Mouse (Mus musculus): Measurements from ENCODE around the gene Nell2.
"Not testable (repeated sequence)": the region's sequence is repeated elsewhere in the genome, so short reads cannot be mapped to it uniquely, and the experiment has no call there.

Gene Nell2

DNA sequence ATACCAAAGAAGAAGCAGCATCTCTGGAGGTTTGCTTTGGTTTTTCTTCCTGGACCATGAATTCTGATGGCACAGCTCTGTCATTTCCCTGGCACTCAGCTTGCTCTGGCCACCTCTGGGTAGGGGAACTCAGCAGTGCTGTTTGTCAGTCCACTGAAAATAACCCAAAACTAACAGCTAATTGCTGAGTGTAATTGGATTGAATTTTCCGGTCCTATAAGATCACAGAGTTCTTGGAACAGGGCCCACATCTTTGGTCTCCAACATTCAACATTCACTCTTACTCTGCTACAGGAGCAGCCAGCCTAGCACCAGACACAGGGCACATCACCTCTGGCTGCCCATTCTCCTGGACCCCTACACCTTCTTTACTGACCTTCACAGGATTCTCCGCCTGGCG, 287.2 kb downstream of the Nell2 start:
- DNase-seq (ENCODE audit: low read depth, low spot score), result no peak

DNA sequence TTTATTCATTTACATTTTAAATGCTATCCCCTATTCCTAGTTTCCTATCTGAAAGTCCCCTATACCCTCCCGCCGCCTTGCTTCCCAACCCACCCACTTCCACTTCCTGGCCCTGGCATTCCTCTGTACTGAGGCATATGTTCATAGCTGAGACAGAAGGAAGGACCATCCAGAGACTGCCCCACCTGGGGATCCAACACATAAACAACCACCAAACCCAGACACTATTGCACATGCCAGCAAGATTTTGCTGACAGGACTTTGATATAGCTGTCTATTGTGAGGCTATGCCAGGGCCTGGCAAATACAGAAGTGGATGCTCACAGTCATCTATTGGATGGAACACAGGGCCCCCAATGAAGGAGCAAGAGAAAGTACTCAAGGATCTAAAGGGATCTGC, 291.3 kb downstream of the Nell2 start:
- not testable (repeated sequence) for DNase-seq (ENCODE audit: low read depth, low spot score)

- DNase-seq (ENCODE audit: low read depth, low spot score), result no peak
Observed at GRCm38 (mm10) chr15:95236509-95236908, 291.9 kb downstream of the Nell2 start.

DNA sequence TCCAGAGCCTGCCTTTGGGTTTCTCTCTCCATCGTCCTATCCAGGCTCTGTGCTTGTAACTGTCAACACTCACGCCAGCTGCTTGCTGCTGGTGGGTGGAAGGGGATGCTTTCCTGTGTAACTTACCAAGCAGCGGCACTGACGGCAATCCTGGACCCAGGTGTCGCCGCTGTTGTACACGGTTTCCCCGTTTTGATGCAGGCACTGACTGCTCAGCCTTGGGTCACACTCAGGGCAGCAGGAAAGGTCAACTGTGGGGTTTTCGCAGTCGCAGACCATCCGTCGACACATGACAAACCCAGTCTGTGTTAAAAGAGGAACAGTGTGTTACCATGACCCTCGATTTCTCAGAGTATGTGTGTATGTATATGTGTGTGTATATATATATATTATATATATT, 297.2 kb downstream of the Nell2 start:
- DNase-seq (ENCODE audit: low read depth, low spot score), result no peak

- DNase-seq (ENCODE audit: low read depth, low spot score), result no peak
Observed at GRCm38 (mm10) chr15:95216640-95217365, 311.6 kb downstream of the Nell2 start.

DNA sequence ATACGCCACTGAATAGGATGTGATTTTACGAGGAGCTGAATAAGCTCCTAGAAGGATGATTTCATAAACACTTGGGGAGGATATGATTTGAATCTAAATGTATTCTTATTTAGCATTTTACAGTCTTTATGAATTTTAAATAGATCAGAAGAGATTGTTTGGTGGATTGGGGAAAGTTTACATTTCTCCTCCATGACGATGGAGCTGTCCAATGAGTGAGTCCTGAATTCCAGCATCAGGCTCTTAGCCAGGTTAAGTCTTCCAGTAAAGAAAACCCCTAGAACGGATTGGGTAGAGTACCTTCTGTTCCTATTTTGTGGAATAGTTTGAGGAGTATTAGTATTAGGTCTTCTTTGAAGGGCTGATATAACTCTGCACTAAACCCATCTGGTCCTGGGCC, 317.8 kb downstream of the Nell2 start:
- no peak for DNase-seq (ENCODE audit: low read depth, low spot score)

GRCm38 (mm10) chr15:95209186-95209585, 319.2 kb downstream of the Nell2 start:
- DNase-seq (ENCODE audit: low read depth, low spot score), result no peak

- no peak for DNase-seq (ENCODE audit: low read depth, low spot score)
Observed at GRCm38 (mm10) chr15:95193661-95194280, 334.6 kb downstream of the Nell2 start.

- DNase-seq (ENCODE audit: low read depth, low spot score), result no peak
Observed at GRCm38 (mm10) chr15:95192951-95193350, 335.4 kb downstream of the Nell2 start.

- DNase-seq (ENCODE audit: low read depth, low spot score), result no peak
Observed at GRCm38 (mm10) chr15:95186226-95186625, 342.1 kb downstream of the Nell2 start.

DNA sequence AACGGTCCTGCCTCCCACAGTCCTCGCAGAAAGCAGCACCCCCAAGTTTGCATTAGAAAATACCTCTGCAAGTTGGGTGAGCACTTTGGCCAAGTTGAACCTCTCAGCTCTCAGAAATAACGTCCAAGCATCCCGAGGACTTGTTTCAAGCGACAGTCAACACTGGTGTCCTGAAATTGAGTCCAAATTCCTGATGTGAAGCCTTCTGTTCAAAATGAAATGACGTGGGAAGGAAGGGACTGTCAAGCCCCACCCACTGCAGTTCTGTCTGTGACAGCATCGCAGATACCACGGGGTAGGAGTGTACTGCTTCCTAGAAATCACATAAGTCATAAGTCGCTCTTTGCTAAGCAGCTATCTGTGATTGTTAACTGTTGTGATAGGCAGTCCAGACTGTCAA, 342.9 kb downstream of the Nell2 start:
- DNase-seq (ENCODE audit: low read depth, low spot score), result no peak

GRCm38 (mm10) chr15:95183450-95183849, 344.9 kb downstream of the Nell2 start:
- no peak for DNase-seq (ENCODE audit: low read depth, low spot score)

GRCm38 (mm10) chr15:95156828-95157227, 371.5 kb downstream of the Nell2 start:
- peak; percentile 27 for DNase-seq (ENCODE audit: low read depth, low spot score)

DNA sequence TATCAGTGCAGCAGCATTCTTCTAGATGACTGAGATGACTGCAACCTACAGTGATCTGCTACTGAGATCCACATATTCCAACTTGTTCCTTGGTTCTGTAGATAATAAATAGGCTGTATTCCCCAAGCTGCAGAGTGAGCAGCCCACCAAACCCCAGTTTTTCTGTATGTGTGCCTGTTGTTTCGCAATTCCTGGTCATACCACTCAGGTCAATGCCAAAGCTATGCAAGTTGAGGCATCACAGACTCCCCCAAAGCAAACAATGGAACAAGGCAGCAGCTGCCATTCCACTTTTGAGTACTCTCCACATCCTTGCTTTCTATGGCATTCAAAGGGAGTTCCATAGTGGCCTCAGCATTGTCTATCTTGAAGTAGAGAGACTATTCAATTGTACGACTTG, 383.2 kb downstream of the Nell2 start:
- no peak for DNase-seq (ENCODE audit: low read depth, low spot score)

GRCm38 (mm10) chr15:95144131-95144530, 384.2 kb downstream of the Nell2 start:
- no peak for DNase-seq (ENCODE audit: low read depth, low spot score)

GRCm38 (mm10) chr15:95138709-95139409, 389.5 kb downstream of the Nell2 start:
- no peak for DNase-seq (ENCODE audit: low read depth, low spot score)

- no peak for DNase-seq (ENCODE audit: low read depth, low spot score)
Observed at GRCm38 (mm10) chr15:95137018-95137810, 391.1 kb downstream of the Nell2 start.

DNA sequence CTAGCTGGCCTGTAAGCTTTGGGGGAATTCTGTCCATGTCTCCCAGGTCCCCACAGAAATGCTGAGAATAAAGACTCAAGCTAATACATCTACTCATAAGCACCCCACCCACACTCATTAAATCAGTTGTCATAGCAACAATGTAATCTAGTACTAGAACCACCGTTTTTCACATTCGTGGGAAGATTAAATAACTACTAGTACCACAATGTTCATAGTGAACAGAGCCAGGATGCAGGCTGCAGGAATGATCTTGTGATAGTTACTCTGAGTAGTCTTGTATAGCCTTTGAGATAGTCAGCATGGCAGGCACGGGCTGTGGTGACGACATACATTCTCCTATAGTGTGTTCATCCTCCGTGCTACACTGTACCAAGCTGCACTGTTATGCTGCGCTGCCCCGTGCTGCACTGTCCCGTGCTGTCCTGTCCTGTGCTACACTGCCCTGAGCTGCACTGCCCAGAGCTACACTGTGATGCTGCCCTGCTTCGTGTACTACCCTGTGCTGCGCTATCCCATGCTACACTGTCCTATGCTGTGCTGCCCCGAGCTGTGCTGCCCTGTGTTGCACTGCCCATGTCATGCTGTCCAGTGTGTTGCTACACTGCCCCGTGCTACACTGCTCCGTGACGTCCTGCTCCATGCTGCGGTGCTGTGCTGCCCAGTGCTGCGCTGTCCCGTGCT, 392.3 kb downstream of the Nell2 start:
- no peak for DNase-seq (ENCODE audit: low read depth, low spot score)

- no peak for DNase-seq (ENCODE audit: low read depth, low spot score)
Observed at GRCm38 (mm10) chr15:95131401-95131800, 397.0 kb downstream of the Nell2 start.

GRCm38 (mm10) chr15:95108626-95109025, 419.7 kb downstream of the Nell2 start:
- no peak for DNase-seq (ENCODE audit: low read depth, low spot score)

DNA sequence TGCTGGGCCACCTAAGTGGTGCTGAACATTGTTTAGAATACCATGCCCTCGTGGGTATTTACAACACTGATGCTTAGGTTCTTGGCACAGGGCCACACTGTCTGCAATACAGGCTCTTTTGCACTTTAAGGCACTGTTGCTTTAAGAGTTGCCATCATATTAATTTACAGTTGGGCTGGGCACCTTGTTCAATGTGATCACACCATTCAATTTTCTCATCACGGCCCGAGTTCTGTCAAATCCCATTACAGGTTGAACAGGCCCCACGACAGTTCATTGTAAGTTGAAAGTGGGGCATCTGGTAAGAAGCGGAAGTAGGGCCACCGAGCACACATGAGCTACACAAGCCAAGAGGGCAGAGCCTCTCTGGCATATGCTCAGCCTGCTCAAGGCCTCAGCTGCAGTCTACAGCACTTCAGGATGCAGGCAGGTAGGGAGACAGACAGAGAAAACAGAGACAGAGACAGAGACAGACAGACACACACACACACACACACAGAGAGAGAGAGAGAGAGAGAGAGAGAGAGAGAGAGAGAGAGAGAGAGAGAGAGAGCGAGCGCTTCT, 421.0 kb downstream of the Nell2 start:
- peak; percentile 14 for DNase-seq (ENCODE audit: low read depth, low spot score)

Data from forelimb bud, embryonic 11.5 days (tissue).